Mouse (Mus musculus) spleen, postnatal 10 days (tissue): Measurements from ENCODE around the gene Mrgprh.

Source experiments
- DNase-seq, 2 experiments: peaks; one replicate each; pipeline ENCODE4 v3.0.0; 2021 to 2022; ENCODE audit warnings: low spot score in 2 of 2

Mrgprh gene

DNA sequence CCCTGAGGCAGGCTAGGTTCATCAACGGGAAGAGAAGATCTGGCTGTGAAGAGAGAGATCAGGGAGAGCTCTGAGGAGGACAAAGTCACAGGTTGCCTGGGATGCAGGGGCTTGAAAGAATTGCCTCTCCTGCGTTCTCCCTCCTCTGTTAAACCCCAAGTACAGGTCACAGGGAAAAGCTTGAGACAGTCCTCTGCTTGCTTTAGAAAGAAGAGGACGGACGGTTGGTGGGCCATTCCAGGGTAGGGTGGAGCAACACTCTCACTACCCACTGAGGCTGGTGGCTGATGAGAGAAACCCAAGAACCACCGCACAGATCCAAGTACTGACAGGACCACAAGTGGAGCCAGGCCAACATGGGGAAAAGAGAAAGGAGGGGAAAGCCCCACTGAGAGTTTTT lies at the start of gene Mrgprh:
TSS of gene Mrgprh (plus strand) at position 301 of the 400 bp plus-strand sequence.
- no peak for DNase-seq

DNA sequence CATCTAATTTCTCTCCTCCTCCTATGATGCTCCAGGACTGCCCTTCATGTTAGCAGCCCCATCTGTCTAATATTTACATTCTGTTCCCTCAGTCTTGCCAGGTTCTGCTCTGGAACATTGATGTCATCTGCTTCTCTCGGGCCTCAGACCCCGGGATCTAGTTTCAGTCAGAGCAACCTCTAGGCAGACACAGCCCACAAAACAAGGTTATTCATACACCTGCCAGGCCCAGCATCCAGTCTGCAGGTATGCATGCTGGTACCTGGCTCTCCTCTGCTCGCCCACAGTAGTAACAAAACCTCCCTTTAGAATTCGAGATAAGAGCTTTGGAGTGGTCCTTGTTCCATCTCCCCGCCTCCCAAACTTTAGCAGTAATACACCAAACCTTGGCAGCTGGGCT lies 45.5 kb upstream of the Mrgprh start:
- DNase-seq = no peak

DNA sequence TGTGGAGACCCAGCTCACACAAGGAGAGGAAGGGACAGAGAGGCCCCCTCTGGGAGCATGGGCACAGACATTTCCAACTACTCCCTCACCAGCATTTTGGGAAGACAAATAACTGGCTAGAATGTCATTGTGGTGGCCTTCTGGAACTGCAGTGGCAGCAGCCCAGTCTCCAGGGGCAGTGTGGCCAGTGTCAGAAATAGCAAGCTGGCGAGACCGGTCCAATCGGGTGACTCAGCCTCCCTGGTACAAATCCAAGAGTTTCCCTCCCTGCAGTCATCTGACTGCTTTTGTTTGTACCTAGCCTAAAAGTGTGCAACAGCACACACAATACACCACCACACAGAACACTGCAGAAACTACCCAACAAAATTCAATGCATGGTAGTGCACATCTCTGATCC lies 43.6 kb upstream of the Mrgprh start:
- no peak for DNase-seq

DNA sequence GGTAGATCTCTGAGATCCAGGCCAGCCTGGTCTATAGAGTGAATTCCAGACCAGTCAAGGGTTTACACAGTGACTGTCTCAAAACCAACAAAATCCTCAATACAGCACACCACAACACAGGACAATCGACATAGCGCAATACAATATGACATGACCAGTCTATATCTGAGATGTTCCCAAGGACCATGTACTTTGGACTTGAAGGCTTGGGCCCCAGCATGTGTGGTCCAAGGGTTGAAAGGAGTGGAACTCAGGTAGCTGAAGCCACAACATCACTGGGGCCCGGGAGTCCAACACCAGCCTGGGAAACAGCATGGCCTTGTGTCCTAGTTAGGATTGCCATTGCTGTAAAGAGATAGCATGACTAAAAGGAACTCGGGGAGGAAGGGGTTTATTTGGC lies 43.2 kb upstream of the Mrgprh start:
- no peak for DNase-seq

- DNase-seq = no peak
Observed at GRCm38 (mm10) chr17:12834317-12834716, 41.5 kb upstream of the Mrgprh start.

- no peak for DNase-seq
Observed at GRCm38 (mm10) chr17:12834826-12835225, 41.0 kb upstream of the Mrgprh start.

DNA sequence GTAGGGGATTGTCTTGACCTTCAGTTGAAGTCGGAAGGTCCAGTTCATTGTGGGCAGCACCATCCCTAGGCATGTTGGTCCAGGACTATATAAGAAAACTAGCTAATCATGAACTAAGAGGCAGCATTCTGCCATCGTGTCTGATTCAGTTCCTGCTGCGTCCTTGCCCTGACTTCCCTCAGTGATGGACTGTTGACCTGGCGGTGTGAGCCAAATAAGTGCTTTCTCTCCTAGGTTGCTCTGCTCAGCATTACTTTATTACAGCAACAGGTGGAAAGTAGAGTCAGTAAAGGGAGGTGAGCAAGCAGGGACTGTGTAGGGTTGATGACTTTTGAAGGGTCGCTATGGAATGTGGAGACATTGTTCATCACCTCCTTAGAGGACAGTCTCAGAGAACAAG lies 40.1 kb upstream of the Mrgprh start:
- no peak for DNase-seq

GRCm38 (mm10) chr17:12839475-12840267 lies 36.2 kb upstream of the Mrgprh start:
- no peak for DNase-seq

DNA sequence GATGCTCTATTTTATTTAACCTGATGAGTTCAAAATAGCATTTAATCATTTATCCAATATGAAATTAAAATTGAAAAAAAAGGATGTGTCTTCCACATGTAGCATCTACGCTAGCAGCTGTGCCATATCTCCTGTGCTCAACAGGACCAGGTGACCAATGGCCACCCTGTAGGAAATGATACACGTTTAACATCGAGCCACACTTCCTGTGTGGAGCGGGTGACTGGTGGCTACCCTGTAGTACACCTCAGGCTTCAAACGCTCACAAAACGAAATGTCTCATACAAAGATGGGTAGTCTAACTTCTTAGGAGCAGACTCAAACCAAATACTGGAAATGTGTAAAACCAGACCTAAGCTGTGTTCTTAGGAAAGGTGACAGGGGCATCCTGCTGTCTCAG lies 32.0 kb upstream of the Mrgprh start:
- DNase-seq = no peak

DNA sequence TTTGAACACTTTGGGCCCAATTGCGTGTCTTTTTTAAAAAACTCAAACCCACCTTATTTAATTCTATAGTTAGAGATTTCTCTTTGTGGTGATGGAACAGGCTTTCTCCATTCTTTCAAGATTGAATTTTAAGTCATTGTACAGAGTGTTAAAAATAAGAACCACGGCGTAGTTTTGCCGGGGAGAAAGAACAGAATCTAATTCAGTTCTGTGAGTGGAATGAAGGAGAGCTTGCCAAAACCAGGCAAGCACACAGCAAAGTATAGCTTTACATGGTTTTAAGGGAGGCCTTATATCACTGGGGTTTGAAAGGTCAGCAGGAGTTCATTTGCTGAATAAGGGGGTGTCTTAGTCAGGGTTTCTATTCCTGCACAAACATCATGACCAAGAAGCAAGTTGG lies 31.3 kb upstream of the Mrgprh start:
- no peak for DNase-seq

GRCm38 (mm10) chr17:12845862-12846261 lies 30.0 kb upstream of the Mrgprh start:
- DNase-seq = no peak

DNA sequence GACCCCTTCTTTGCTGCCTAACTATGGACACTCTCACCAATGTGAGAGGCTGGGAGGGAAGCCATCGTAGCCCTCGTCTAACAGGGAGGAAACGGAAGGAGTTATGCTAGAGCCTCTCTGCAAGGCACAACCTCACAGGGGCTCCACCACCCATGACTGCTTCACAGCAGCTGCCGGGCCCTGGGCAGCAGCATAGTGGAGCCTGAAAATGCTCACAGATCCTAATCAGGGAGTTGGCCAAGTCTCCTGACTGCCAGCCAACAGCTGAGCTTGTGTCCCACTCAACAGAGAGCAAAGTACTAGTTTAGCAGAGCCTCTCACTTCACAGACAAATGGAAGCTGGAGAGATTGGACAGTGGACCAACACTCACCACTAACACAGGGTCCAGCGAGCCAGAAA lies 29.4 kb upstream of the Mrgprh start:
- DNase-seq = no peak

DNA sequence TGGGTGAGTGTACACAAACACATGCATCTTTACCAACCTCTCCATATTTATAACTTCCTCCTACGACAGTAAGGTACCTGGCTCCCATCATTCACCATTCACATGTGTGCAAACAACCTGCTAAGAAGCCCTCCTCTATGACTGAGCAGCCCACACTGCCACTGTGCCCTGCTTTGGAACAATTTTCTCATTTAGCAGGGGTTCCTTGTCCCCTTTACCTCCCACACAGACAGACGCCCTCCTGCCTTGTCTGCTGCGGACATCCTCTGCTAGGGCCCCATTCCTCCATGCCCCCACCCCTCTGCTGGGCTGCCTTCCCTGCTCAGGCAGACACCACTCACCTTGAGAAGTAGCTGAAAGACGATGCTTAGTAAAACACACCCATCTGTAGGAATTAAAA lies 28.1 kb upstream of the Mrgprh start:
- DNase-seq = no peak

DNA sequence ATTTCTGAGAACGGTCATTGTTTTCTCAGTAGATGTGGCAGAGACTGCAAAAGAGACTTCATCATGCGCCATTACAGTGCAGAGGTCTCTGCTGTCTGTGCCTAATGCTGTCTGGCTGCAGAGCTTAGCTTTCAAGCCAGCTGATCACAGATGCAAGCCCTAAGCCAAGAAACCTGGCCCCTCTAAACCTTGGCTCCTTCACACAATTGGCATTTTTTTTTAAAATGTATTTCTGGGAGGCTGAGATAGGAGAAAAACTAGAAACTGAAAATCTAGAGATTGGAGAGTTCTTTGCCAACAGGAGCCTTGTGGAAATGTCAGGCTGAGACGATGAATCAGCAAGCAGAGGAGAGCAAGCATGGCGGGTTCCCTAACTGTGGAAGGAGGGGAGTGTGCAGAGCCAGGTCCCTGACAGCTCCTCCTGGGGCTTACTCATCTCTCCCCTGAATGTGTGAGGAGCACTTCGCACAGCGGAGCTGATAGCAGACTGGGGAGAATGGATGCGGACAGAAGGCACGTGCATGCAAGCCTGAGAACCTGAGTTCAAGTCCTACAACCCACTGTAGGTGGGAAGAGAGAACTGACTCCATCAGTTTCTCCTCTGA lies 26.0 kb upstream of the Mrgprh start:
- DNase-seq = no peak

DNA sequence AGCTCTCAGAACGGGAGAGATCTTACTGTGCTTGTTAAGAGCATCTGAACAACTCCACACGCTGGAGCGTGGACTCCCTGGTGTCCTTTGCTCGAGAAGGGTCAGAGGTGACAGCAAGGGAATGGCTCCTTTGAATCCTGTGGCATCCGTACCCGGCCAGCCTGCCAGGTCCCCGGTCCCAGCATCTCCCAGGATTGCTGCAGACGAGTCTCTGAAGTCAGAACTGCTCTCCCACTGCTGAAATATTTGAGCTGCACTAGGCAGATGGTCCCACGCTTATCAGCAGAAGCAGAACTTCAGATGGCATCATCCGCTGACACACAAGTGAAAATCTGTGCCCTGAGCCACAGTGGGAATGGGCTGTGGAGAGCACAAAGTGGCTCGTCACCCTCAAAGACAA lies 24.1 kb upstream of the Mrgprh start:
- DNase-seq = no peak

DNA sequence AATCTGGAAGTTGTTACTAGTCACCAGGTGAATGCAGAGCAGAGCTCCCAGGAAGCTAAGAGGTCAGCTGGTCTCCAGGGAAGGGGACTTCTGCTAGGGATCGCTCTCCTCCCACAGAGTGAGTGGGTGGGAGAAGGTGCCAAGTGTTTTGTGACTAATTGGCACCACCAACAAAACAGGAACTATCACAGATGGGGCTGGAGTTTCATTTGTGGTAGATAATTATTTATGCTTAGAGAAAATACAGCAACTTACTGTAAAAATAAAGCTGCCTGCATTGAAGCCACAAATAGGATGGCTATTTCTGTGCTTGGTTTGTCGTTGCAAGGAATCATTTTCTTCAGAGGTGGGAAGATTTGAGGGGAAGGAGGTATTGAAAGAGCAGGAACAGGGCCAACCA lies 22.0 kb upstream of the Mrgprh start:
- no peak for DNase-seq

GRCm38 (mm10) chr17:12854386-12854785 lies 21.4 kb upstream of the Mrgprh start:
- DNase-seq = no peak

- no peak for DNase-seq
Observed at GRCm38 (mm10) chr17:12857395-12857794, 18.4 kb upstream of the Mrgprh start.

DNA sequence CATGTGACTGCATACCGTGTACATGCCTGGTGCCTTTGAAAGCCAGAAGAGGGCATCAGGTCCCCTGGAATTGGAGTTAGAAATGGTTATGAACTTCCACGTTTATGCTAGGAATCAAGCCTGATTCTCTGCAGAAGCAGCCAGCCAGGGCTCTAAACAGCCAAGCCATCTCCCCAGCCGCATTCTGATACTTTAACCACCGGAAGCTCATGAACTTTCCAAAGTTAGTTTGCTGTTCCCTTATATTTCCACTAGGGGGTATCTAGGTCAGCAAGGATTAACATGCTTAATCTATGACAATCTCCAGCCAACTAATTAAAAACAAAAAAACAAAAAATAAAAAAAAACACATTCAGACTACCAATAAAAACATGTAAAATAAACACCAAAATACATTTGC lies 17.8 kb upstream of the Mrgprh start:
- no peak for DNase-seq

GRCm38 (mm10) chr17:12859006-12859520 lies 16.8 kb upstream of the Mrgprh start:
- no peak for DNase-seq

GRCm38 (mm10) chr17:12864111-12864510 lies 11.7 kb upstream of the Mrgprh start:
- DNase-seq = no peak

GRCm38 (mm10) chr17:12865407-12865806 lies 10.4 kb upstream of the Mrgprh start:
- no peak for DNase-seq

GRCm38 (mm10) chr17:12866853-12867252 lies 9.0 kb upstream of the Mrgprh start:
- DNase-seq = no peak
